Mouse (Mus musculus) kidney, postnatal 36 days (tissue): ENCODE data around the gene Zfp101.

Experiments used
- DNase-seq, 2 experiments: peaks; one replicate each; pipeline ENCODE4 v3.0.0; 2021 to 2022; ENCODE audit warnings: mixed read lengths in 2 of 2

The Zfp101 gene

GRCm38 (mm10) chr17:33394182-33395034 is at the start of gene Zfp101:
TSS of gene Zfp101 (minus strand) at chr17:33394641.
- peak; percentile 92 to 96 for DNase-seq

- DNase-seq = no peak
Observed at GRCm38 (mm10) chr17:33441159-33441558, 46.7 kb upstream of the Zfp101 start.

GRCm38 (mm10) chr17:33439922-33440321 is 45.5 kb upstream of the Zfp101 start:
- DNase-seq = peak in 1 of 2 experiments; percentile 4

GRCm38 (mm10) chr17:33439148-33439547 is 44.7 kb upstream of the Zfp101 start:
- peak; percentile 79 to 90 for DNase-seq

- DNase-seq = no peak
Observed at GRCm38 (mm10) chr17:33432019-33432946, 37.8 kb upstream of the Zfp101 start, which contains the start of gene Actl9. TSS of gene Actl9 (plus strand) at chr17:33432896.

- peak in 1 of 2 experiments; percentile 18 for DNase-seq
Observed at GRCm38 (mm10) chr17:33392271-33392670, 2.2 kb downstream of the Zfp101 start.

- no peak for DNase-seq
Observed at GRCm38 (mm10) chr17:33385705-33386104, 8.7 kb downstream of the Zfp101 start.

- DNase-seq = peak; percentile 58 to 59
Observed at GRCm38 (mm10) chr17:33372795-33373194, 21.6 kb downstream of the Zfp101 start.

- DNase-seq = peak; percentile 86 to 91
Observed at GRCm38 (mm10) chr17:33358411-33359384, 35.7 kb downstream of the Zfp101 start, which contains the start of gene Zfp81. TSS of gene Zfp81 (minus strand) at chr17:33358878.

GRCm38 (mm10) chr17:33352981-33353380 is 41.5 kb downstream of the Zfp101 start:
- no peak for DNase-seq
